Mouse (Mus musculus) adrenal gland, postnatal 25 days (tissue): ENCODE data around the gene Git2. TPM values are rescaled to one million over a fixed set of nuclear protein-coding genes. Genes with fewer than 3 reads are reported as not detected.

Experiments used
- DNase-seq: peaks from one replicate; pipeline ENCODE4 v3.0.0; 2021; ENCODE audit warnings: mixed read lengths
- microRNA-seq, 2 experiments: library from miRNA; unstranded; fragments of <30 nt; microRNA quantifications; one replicate each; pipeline ENCODE4 v1.2.0; 2021
- total RNA-seq: library from RNA; stranded (reverse); gene quantifications from 2 replicates; pipeline ENCODE4 v1.2.3, GENCODE M21; 2021

The Git2 gene
- total RNA-seq, 1 experiment from 2014 or later = 50.4 TPM

DNA sequence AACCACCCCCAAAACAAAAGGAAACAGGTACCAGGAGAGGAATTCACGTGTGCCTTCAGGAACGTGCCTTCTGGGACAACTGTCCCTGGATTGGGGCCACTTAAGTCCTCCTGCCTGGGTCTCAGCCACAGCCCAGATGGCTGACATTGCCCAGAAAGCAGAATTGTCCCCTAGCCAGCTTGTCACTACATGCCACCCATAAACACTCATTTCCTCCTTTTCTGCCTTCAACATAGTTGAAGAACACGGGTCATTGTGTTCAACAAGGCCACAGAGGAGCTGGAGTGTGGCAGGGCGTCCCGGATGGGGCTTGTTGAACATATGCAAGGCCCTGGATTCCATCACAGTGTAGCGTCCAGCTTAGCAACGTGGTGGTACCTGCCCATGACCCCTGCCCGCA lies 93.6 kb downstream of the Git2 start:
- no peak for DNase-seq

DNA sequence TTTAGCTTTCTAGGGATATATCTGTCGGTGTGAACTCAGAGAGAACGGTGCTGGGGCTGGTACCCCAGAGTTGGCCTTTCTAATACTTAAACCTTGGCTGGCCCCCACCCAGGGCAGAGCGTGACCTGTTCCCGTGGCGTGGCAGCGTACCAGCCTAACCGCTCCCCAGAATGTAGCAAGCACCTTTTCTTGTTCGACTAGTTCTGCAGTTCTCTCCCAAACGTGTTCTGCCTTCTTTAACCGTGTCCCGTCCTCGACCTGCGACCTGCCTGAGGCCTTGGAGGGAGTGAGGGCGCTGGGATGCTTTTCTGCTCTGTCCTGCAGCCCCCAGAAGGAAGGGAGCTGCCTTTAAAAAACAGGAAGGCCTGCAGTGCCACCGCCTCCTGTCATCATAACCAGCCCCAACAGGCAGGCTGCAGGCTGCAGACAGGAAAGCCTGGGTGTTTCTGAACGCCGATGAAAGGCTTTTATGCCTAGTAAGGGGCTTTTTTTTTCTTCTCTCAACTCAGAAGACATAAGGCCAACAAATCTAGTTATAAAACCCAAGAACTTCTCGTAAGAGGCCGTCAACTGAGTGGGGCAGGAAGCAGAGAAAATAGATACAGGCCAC lies 94.5 kb downstream of the Git2 start:
- DNase-seq = no peak

DNA sequence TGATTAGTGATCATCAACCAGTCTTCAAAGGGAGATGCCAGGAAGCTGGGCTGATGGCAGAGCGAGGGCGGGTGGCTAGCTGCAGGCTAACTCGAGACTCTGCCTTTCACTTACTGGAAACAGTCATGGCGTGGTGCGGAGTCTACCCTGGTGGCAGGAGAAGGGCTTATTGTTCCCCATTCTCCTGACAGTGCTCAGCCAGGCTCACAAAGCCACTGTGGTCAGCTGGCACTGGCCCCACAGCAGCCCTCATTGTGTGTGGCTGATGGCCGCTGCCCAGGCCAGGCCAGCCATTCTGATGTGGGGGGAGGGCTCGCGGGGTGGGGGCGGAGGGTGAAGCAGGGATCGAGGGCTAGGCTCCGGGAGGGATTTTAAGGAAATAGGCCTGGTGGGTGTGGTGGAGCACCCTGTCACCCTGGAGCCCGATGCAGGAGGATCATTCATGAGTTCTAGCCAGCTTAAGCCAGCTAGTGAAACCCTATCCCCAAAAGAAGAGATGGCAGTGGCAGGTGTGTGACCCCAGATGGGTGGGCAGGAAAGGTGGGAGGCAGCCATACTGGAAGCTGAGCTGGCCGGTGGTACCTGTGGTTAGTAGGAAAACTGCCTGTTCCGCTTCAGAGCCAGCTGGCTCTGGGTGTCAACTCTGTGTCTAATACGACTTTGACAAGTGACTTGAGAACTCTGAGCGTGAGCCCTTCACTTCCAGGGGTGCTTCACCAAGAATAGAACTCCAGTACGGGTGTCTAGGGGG lies 95.3 kb downstream of the Git2 start:
- DNase-seq = no peak

Small RNAs within 50 kb of the gene (microRNA-seq; reads per million reads assigned to microRNA genes)
- gene Mir7028 = 0 reads per million in 2 experiments

Other genes with a start within 250 kb of the Git2 start
- gene Fam222a, start 207.5 kb downstream of the Git2 start, total RNA-seq = 26.9 and 39.8 TPM in 2 replicates
- 1.2 and 1.3 TPM in 2 replicates for gene Trpv4, start 117.1 kb downstream of the Git2 start, total RNA-seq
- 61.9 and 66.2 TPM in 2 replicates for gene Gltp, start 84.5 kb downstream of the Git2 start, total RNA-seq
- gene Tchp, start 67.8 kb downstream of the Git2 start, total RNA-seq = 13.5 and 14.6 TPM in 2 replicates
- 74.6 and 93.8 TPM in 2 replicates for gene Ankrd13a, start 840 bp downstream of the Git2 start, total RNA-seq
- gene 1500011B03Rik, start 48.0 kb upstream of the Git2 start, total RNA-seq = 35.7 and 47.5 TPM in 2 replicates
- not detected in 2 replicates for gene 4930519G04Rik, start 78.1 kb upstream of the Git2 start, total RNA-seq
- 0.09 TPM in 1 of 2 replicates, not detected in the other for gene Gm9936, start 83.2 kb upstream of the Git2 start, total RNA-seq
- gene Oasl2, start 121.4 kb upstream of the Git2 start, total RNA-seq = 10.7 and 18.9 TPM in 2 replicates
- gene Oasl1, start 147.7 kb upstream of the Git2 start, total RNA-seq = 1.3 and 1.8 TPM in 2 replicates
- 34.0 and 46.2 TPM in 2 replicates for gene 2210016L21Rik, start 166.6 kb upstream of the Git2 start, total RNA-seq
- gene Hnf1a, start 195.6 kb upstream of the Git2 start, total RNA-seq = 0.29 TPM in 1 of 2 replicates, not detected in the other
- gene Sppl3, start 235.6 kb upstream of the Git2 start, total RNA-seq = 52.2 and 59.0 TPM in 2 replicates